Mouse (Mus musculus) left cerebral cortex, adult 2 months (tissue): ENCODE data around the gene Smim4. TPM values are rescaled to one million over a fixed set of nuclear protein-coding genes. Genes with fewer than 3 reads are reported as not detected.
A peak's percentile ranks its signal among the peaks of the same experiment; 100 is the strongest.

Experiments used
- DNase-seq, 2 experiments: peaks; one replicate each; pipeline ENCODE4 v3.0.0; 2021 to 2022; ENCODE audit warnings: low spot score in 2 of 2, mixed read lengths in 1 of 2; ENCODE audit errors: extremely low spot score in 1 of 2
- H3K27ac ChIP-seq: fragments of 200-600 bp; 2 replicates; pipeline ENCODE4 v1.8.1; 2022
- H3K4me3 ChIP-seq: fragments of 200-600 bp; 2 replicates; pipeline ENCODE4 v1.8.1; 2022
- CTCF ChIP-seq: fragments of 200-600 bp; IDR thresholded peaks from 2 replicates; pipeline ENCODE4 v1.8.1; 2022; ENCODE audit warnings: antibody characterized with exemption, mild to moderate bottlenecking, moderate library complexity
- intact Hi-C: fragments of 180-260 bp; cut with DNase I; formaldehyde crosslinking; loops from one replicate; pipeline ENCODE4 v1.15.1; 2025
- long read RNA-seq, 2 experiments: library from polyadenylated mRNA; stranded (forward); transcript quantifications; one replicate each; pipeline ENCODE4 v2.0.0; 2021; ENCODE audit warnings: borderline mapping rate in 2 of 2
- total RNA-seq, 2 experiments: library from RNA; stranded (reverse); gene quantifications; 2 replicates each; pipeline ENCODE4 v1.2.3; 2021

Smim4 gene
- 10 to 100 TPM; 21.9 to 23.5 TPM for total RNA-seq
- long read RNA-seq, experiment 1, transcript Smim4-201 (2 exons, 311 nt): major isoform, 8 of 11 reads
- long read RNA-seq, experiment 1, partial matches to known transcripts: 0 of 11 reads
- long read RNA-seq, experiment 1, other reads (novel, unspliced or antisense): 2 of 11 reads
- long read RNA-seq, experiment 2, partial matches to known transcripts: 0 of 7 reads
- long read RNA-seq, experiment 2, other reads (novel, unspliced or antisense): 0 of 7 reads

GRCm38 (mm10) chr14:31128826-31129219 lies at the start of gene Smim4:
Gene Smim4, minus strand, starts transcription at chr14:31128956.
- peak; percentile 93 to 96 for DNase-seq
- peak; percentile 56 for TF ChIP-seq CTCF
- intact Hi-C loops: no loop called here

GRCm38 (mm10) chr14:31177715-31178114 lies 49.0 kb upstream of the Smim4 start:
- DNase-seq: no peak
- TF ChIP-seq CTCF: no peak
- Histone ChIP-seq H3K4me3 (no peak overlapping the region), H3K27ac (no peak overlapping the region)
- intact Hi-C loops: loop anchor here (2.0 kb wide), 1 partner anchor 21 kb away; no protein-coding TSS in a partner anchor

More at GRCm38 (mm10) chr14:31128826-31129219, at the start of gene Smim4:
- Histone ChIP-seq H3K27ac (peak within 1 kb of the TSS; percentile 86), H3K4me3 (peak within 1 kb of the TSS; percentile 95)

GRCm38 (mm10) chr14:31177287-31177686 lies 48.5 kb upstream of the Smim4 start:
- intact Hi-C loops: no loop called here
- TF ChIP-seq CTCF: no peak
- Histone ChIP-seq H3K4me3 (no peak overlapping the region), H3K27ac (no peak overlapping the region)
- DNase-seq: no peak

GRCm38 (mm10) chr14:31173537-31173936 lies 44.8 kb upstream of the Smim4 start:
- no peak for DNase-seq
- Histone ChIP-seq H3K27ac (no peak overlapping the region), H3K4me3 (no peak overlapping the region)
- TF ChIP-seq CTCF: no peak
- intact Hi-C loops: no loop called here

GRCm38 (mm10) chr14:31172781-31173455 lies 44.2 kb upstream of the Smim4 start:
- Histone ChIP-seq H3K27ac (no peak overlapping the region), H3K4me3 (no peak overlapping the region)
- intact Hi-C loops: no loop called here
- no peak for DNase-seq
- TF ChIP-seq CTCF: no peak

- no peak for TF ChIP-seq CTCF
- intact Hi-C loops: no loop called here
- no peak for DNase-seq
- H3K27ac ChIP-seq: no peak overlapping the region
- H3K4me3 ChIP-seq: no peak overlapping the region
These were observed 43.1 kb upstream of the Smim4 start for GRCm38 (mm10) chr14:31171821-31172220.

- Histone ChIP-seq H3K27ac (no peak overlapping the region), H3K4me3 (no peak overlapping the region)
- no peak for TF ChIP-seq CTCF
- intact Hi-C loops: no loop called here
- DNase-seq: no peak
These were observed 42.6 kb upstream of the Smim4 start for GRCm38 (mm10) chr14:31171386-31171785.

GRCm38 (mm10) chr14:31170963-31171362 lies 42.2 kb upstream of the Smim4 start:
- intact Hi-C loops: no loop called here
- TF ChIP-seq CTCF: no peak
- no peak overlapping the region for H3K27ac ChIP-seq
- H3K4me3 ChIP-seq: no peak overlapping the region
- no peak for DNase-seq

GRCm38 (mm10) chr14:31169508-31169907 lies 40.8 kb upstream of the Smim4 start:
- no peak for DNase-seq
- intact Hi-C loops: no loop called here
- no peak overlapping the region for H3K27ac ChIP-seq
- no peak overlapping the region for H3K4me3 ChIP-seq
- no peak for TF ChIP-seq CTCF

GRCm38 (mm10) chr14:31168425-31168824 lies 39.7 kb upstream of the Smim4 start, which contains the start of gene Stab1:
Gene Stab1, minus strand, starts transcription at chr14:31168641.
- Histone ChIP-seq H3K27ac (no peak within 1 kb of the TSS), H3K4me3 (peak within 1 kb of the TSS; percentile 28)
- DNase-seq: no peak
- TF ChIP-seq CTCF: no peak
- intact Hi-C loops: no loop called here

- intact Hi-C loops: no loop called here
- no peak for TF ChIP-seq CTCF
- DNase-seq: no peak
- no peak overlapping the region for H3K27ac ChIP-seq
- no peak overlapping the region for H3K4me3 ChIP-seq
These were observed 38.1 kb upstream of the Smim4 start for GRCm38 (mm10) chr14:31166827-31167226.

GRCm38 (mm10) chr14:31165991-31166630 lies 37.4 kb upstream of the Smim4 start:
- H3K27ac ChIP-seq: no peak overlapping the region
- intact Hi-C loops: no loop called here
- no peak for TF ChIP-seq CTCF
- H3K4me3 ChIP-seq: no peak overlapping the region
- DNase-seq: no peak
